Mouse (Mus musculus) erythroblast, embryonic 14.5 days (primary cell): ENCODE data around the gene Slc35d3.

Source experiments
- GATA1 ChIP-seq: IDR thresholded peaks from 2 replicates; pipeline ENCODE4 v1.6.1; 2012; ENCODE audit warnings: low read length, inconsistent platforms, mixed read lengths
- TAL1 ChIP-seq: IDR thresholded peaks from 3 replicates; pipeline ENCODE4 v1.6.1; 2012; ENCODE audit warnings: low read length, inconsistent platforms, mixed read lengths

DNA sequence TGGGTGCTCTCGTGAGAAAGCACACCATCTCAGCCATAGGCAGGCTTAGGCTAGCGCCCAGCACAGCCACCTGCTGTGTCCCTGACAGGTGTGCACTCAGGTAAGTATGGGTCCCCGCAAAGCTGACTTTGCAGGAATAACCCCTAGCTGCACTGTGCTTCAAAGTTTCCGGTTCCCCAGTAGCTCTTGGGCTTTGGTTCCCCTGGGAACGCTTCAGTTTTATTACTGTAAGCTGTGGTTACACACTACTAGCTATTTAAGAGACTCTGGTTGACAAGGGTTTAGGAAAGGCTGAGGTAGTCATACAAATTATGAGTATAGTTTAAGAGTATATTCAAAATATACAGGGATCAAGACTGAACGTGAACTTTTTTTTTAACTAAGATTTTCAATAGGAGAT lies 1.5 kb upstream of the Slc35d3 start:
- TF ChIP-seq GATA1 (no peak), TAL1 (no peak)
